Mouse (Mus musculus) heart, embryonic 13.5 days (tissue): ENCODE measurements at regions not wholly inside any gene's neighbourhood (a gene's known extent, or its start where the extent isn't known, plus 50 kb on each side); places are given as distances from the start of the nearest gene placed in this dataset.

ENCODE experiments used
- ATAC-seq: fragments of 200-750 bp; cut with Nextera tagmentation; 2 replicates; pipeline ENCODE4 v1.8.0; 2017; ENCODE audit warnings: moderate TSS enrichment; ENCODE audit not compliant: insufficient number of reproducible peaks, low FRiP score, low TSS enrichment; ENCODE audit errors: extremely low read depth
- H3K27ac ChIP-seq: fragments of 300-500 bp; sonication (generic); replicated peaks from 2 replicates; pipeline ENCODE4 v1.5.1; 2015; ENCODE audit warnings: moderate library complexity, mild to moderate bottlenecking, inconsistent platforms
- H3K27me3 ChIP-seq: fragments of 300-500 bp; sonication (generic); replicated peaks from 2 replicates; pipeline ENCODE4 v1.6.1; 2015; ENCODE audit warnings: mild to moderate bottlenecking, inconsistent platforms
- H3K36me3 ChIP-seq: fragments of 300-500 bp; sonication (generic); 2 replicates; pipeline ENCODE4 v1.6.1; 2015; ENCODE audit warnings: mild to moderate bottlenecking, inconsistent platforms
- H3K4me1 ChIP-seq: fragments of 300-500 bp; sonication (generic); 2 replicates; pipeline ENCODE4 v1.6.1; 2015; ENCODE audit warnings: inconsistent platforms
- H3K4me2 ChIP-seq: fragments of 300-500 bp; sonication (generic); 2 replicates; pipeline ENCODE4 v1.6.1; 2015; ENCODE audit warnings: inconsistent platforms, mild to moderate bottlenecking, moderate library complexity
- H3K4me3 ChIP-seq: fragments of 300-500 bp; sonication (generic); 2 replicates; pipeline ENCODE4 v1.5.1; 2015; ENCODE audit warnings: moderate library complexity, mild to moderate bottlenecking, inconsistent platforms
- H3K9ac ChIP-seq: fragments of 300-500 bp; sonication (generic); 2 replicates; pipeline ENCODE4 v1.6.1; 2015; ENCODE audit warnings: inconsistent platforms, mild to moderate bottlenecking, moderate library complexity
- H3K9me3 ChIP-seq: fragments of 300-500 bp; sonication (generic); 2 replicates; pipeline ENCODE4 v1.6.1; 2016; ENCODE audit warnings: inconsistent platforms
- WGBS: fragments of 180-500 bp; shearing (Covaris S2); methylation state at CpG from one replicate; pipeline ENCODE4 v1.1.7; 2015; ENCODE audit warnings: mixed read lengths; 5-methylcytosine and 5-hydroxymethylcytosine counted together

DNA sequence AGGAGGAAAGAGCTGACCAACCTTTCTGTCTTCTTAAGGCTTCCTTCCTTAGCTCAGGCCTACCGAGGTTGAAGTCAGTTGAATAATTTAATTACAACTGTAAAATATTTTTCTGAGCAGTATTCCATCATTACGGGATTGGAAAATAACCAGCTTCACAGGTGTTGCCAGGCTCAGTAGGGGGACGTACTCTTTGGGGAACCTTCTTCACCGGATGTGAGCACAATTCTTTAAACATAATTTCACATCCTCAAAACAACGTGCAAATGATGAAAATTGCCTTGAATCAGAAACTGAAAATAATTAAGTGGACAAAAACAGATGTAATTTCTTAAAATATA is 515.9 kb downstream of the Tns3 start:
- H3K36me3 ChIP-seq, result no peaks in the 10 kb centered on the region
- H3K27me3 ChIP-seq, result no peaks in the 10 kb centered on the region
- H3K4me1 ChIP-seq, result no peaks in the 10 kb centered on the region
- ATAC-seq, result no peak
- 82% methylated on average over 5 of the region's 5 CpGs for WGBS
- H3K27ac ChIP-seq, result no peak overlapping the region
- H3K4me2 ChIP-seq, result no peak overlapping the region
- no peaks in the 10 kb centered on the region for H3K9me3 ChIP-seq
- no peak overlapping the region for H3K9ac ChIP-seq
- no peak overlapping the region for H3K4me3 ChIP-seq

DNA sequence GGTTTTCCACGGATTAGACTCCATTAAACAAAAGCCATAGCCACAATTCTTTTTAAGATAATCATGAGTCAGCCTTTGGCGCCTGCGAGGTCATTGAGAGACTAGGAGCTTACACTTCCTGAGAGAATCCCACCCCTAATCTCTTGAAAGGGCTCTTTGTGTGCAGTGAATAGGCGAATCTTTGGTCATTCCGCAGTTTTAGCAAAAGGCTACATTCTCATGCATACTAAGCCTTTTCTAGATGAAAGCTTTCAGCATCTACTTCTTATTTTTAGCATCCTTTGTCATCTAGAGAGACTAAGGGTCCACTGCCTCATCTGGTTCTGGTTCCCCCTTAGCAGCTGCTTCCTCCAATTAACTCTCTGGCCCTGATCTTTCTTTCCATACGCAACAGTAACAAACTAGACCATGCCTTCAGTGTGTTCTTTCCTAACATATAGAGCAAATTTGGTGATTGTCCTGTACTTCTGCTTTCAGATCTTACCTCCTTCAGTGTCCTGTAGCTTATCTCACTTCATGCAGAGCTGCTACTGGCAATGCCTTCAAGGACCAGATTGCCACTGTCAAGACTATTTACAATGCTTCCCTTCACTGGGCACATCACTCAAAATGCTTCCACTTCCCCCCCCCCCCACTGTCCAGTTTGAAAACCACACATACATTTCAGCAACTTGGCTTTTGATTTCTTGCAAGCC is 516.4 kb downstream of the Tns3 start:
- ATAC-seq, result no peak
- no peaks in the 10 kb centered on the region for H3K36me3 ChIP-seq
- H3K9me3 ChIP-seq, result no peaks in the 10 kb centered on the region
- 53% methylated on average over 6 of the region's 6 CpGs for WGBS
- no peak overlapping the region for H3K4me2 ChIP-seq
- H3K4me3 ChIP-seq, result no peak overlapping the region
- H3K27ac ChIP-seq, result 0 out of 2 replicates have a peak overlapping the region, but pooled peaks have one; percentile 8
- H3K4me1 ChIP-seq, result no peaks in the 10 kb centered on the region
- no peaks in the 10 kb centered on the region for H3K27me3 ChIP-seq
- no peak overlapping the region for H3K9ac ChIP-seq

DNA sequence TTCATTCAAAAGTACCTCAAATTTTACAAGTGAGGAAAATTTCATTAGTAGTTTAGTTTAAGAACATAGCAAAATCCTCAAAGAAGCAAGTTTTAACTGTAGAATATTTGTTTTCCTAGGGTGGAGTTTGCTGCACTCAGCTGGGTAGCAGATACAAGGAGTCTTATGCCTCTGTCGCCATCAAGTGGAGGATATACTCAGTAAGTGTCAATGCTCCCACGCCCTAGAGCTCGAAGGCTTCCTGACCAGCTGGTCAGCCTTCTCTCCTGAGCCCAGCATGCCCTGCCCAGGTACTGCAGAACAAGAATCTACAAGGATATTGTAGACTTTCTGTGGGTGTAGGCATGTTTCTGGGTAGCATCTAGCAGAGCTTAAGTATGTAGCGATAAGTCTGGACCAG is 527.0 kb downstream of the Tns3 start:
- no peaks in the 10 kb centered on the region for H3K4me1 ChIP-seq
- WGBS, result 35% methylated on average over 4 of the region's 4 CpGs
- no peak for ATAC-seq
- H3K9ac ChIP-seq, result no peak overlapping the region
- H3K36me3 ChIP-seq, result no peaks in the 10 kb centered on the region
- H3K4me3 ChIP-seq, result no peak overlapping the region
- no peaks in the 10 kb centered on the region for H3K27me3 ChIP-seq
- no peaks in the 10 kb centered on the region for H3K9me3 ChIP-seq
- H3K27ac ChIP-seq, result no peak overlapping the region
- H3K4me2 ChIP-seq, result no peak overlapping the region

DNA sequence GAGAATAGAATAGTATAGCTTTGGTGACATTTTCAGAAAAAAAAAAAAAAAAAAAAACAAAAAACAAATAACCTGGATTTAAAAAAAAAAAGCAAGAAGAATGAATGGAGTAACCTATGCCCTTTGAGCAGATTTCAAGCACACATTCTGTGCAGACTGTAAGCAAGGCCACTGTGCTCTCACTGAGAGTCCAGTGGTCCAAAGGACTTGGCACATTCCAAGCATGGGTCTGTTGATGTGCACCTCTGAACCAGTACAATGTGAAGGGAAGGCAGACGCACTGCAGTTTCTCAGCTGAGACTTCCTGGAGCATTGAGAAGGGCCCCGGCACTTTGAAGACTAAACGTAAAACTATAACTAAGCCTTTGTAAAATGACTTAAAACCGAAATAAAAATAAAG is 527.7 kb downstream of the Tns3 start:
- Histone ChIP-seq H3K9me3 (no peaks in the 10 kb centered on the region), H3K27ac (no peak overlapping the region), H3K36me3 (no peaks in the 10 kb centered on the region), H3K4me1 (no peaks in the 10 kb centered on the region), H3K4me3 (no peak overlapping the region), H3K4me2 (no peak overlapping the region), H3K9ac (no peak overlapping the region), H3K27me3 (no peaks in the 10 kb centered on the region)
- WGBS, result 67% methylated on average over 4 of the region's 4 CpGs
- ATAC-seq, result no peak

DNA sequence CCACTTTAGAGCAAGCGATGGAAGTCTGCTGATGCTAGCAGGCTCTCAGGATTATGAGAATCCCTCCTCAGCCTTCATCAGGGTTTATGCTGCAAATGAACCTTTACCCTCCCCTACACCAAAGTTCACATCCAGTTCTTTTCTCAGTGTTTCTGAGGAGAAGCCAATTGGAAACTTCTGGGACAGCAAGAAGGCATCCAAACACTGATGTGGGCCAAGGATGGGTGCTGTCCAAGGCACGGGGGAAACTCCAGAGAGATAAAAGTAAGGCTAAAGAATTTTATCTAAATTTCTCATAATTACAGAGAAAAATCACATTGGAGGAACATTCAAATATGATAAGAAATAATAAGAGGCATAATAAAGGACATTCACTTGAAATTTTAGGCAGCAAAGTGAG is 555.0 kb downstream of the Tns3 start:
- H3K4me1 ChIP-seq, result no peaks in the 10 kb centered on the region
- ATAC-seq, result no peak
- H3K27ac ChIP-seq, result no peak overlapping the region
- H3K36me3 ChIP-seq, result no peaks in the 10 kb centered on the region
- H3K9ac ChIP-seq, result no peak overlapping the region
- no peak overlapping the region for H3K4me2 ChIP-seq
- WGBS, result 59% methylated on average over 2 of the region's 2 CpGs
- no peak overlapping the region for H3K4me3 ChIP-seq
- no peaks in the 10 kb centered on the region for H3K27me3 ChIP-seq
- H3K9me3 ChIP-seq, result no peaks in the 10 kb centered on the region

DNA sequence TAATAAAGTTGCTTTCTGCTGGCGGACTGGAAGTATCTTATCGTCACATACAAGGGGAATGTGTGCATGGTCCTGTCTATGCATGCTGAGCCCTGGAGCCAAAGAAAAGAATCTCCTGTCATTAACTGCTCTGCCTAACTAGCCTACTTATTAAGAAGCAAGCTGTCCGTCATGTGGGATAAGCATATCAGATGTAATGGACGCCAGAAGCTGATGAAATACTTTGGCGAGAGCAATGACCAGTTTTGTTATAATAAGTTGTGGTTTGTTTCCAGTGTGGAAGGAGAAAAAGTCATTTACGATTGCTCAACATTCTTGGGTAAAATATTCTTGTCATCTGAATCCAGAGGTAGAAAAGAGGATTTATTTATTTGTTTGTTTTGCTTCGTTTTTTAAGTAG is 563.2 kb downstream of the Tns3 start:
- Histone ChIP-seq H3K4me2 (no peak overlapping the region), H3K9ac (no peak overlapping the region), H3K27me3 (no peaks in the 10 kb centered on the region), H3K4me3 (no peak overlapping the region), H3K4me1 (no peaks in the 10 kb centered on the region), H3K27ac (no peak overlapping the region), H3K9me3 (no peaks in the 10 kb centered on the region), H3K36me3 (no peaks in the 10 kb centered on the region)
- 66% methylated on average over 7 of the region's 7 CpGs for WGBS
- no peak for ATAC-seq

DNA sequence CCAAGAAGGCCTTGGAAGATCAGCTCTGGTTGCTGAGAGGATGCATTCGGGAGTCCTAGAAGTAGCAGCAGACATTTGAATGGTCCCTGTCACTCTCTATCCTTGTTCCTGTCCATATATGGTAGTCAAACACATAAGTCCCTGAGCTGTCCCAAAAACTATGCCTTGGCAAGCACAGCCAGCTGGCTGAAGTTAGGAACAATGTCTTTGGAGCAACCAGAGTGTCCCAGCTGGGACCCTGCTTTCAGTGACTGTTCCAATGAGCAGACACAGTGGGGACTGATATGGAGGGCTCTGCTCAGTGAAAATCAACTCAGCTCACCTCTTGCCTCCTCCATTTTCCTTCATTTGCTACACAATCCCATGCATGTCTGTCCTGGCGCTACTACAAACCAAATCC is 580.0 kb downstream of the Tns3 start:
- no peak overlapping the region for H3K4me2 ChIP-seq
- no peaks in the 10 kb centered on the region for H3K9me3 ChIP-seq
- ATAC-seq, result no peak
- H3K27me3 ChIP-seq, result no peaks in the 10 kb centered on the region
- no peaks in the 10 kb centered on the region for H3K36me3 ChIP-seq
- H3K4me1 ChIP-seq, result no peaks in the 10 kb centered on the region
- WGBS, result 78% methylated on average over 2 of the region's 2 CpGs
- H3K9ac ChIP-seq, result no peak overlapping the region
- no peak overlapping the region for H3K27ac ChIP-seq
- no peak overlapping the region for H3K4me3 ChIP-seq

DNA sequence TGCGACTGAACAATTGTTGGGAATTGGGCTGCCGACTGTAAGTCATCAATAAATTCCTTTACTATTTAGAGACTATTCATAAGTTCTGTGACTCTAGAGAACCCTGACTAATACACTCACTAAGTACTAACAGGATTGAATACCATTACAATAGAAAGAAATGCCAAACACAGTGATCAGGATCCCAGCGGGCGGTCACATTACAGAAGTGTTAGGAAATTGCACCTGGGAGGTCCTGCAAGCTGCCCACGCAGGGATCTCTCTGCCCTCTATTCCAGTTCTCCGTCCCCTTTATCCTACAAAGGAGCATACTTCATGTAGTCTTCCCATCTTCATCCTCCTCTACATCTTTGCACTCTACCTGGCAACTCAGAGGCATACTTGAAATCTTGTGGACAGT is 581.5 kb downstream of the Tns3 start:
- Histone ChIP-seq H3K9ac (no peak overlapping the region), H3K4me3 (no peak overlapping the region), H3K9me3 (no peaks in the 10 kb centered on the region), H3K4me2 (no peak overlapping the region), H3K27ac (no peak overlapping the region), H3K4me1 (no peaks in the 10 kb centered on the region), H3K27me3 (no peaks in the 10 kb centered on the region), H3K36me3 (no peaks in the 10 kb centered on the region)
- 82% methylated on average over 5 of the region's 6 CpGs for WGBS
- no peak for ATAC-seq

DNA sequence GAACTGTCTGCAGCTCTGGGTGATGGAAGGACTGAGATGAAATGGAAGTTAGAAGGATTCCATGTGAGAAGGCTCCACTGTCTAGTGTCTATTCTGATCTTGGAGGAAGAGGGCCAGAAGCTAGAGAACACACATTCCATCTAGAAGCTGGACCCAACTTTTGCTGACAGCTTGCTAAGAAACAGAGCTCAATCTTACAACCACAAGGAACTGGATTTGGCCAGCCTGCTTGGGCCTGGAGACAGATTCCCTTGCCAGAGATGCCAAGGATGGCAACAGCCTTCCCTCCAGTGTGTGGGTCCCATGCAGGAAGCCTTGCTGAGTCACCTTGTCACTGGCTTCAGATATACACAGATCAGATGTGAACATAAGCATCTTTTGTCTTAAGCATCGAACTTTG is 591.0 kb downstream of the Tns3 start:
- Histone ChIP-seq H3K36me3 (no peaks in the 10 kb centered on the region), H3K27ac (no peak overlapping the region), H3K27me3 (no peaks in the 10 kb centered on the region), H3K4me1 (no peaks in the 10 kb centered on the region), H3K4me2 (no peak overlapping the region), H3K9ac (no peak overlapping the region), H3K9me3 (no peaks in the 10 kb centered on the region), H3K4me3 (no peak overlapping the region)
- no peak for ATAC-seq
- 56% methylated on average over 1 of the region's 1 CpGs for WGBS

DNA sequence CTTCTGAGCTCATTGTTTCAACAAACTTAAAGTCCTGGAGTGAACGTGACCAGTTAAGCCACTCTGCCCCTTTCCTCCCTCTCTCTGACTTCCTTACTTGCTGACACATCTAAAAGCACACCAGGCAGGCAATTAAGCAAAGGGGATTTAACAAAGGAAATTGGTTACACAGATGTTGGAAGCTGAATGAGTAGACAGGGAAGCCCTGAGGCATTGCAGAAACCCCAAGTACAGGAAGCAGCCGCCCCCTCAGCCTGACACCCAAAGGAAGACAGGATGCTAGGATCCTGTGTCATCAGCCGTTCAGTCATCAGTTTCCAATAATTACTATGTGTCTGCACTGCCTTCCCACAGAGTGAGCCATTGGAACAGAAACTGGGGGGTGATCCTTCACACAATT is 595.5 kb downstream of the Tns3 start:
- Histone ChIP-seq H3K9ac (no peak overlapping the region), H3K9me3 (no peaks in the 10 kb centered on the region), H3K4me1 (no peaks in the 10 kb centered on the region), H3K27me3 (no peaks in the 10 kb centered on the region), H3K27ac (no peak overlapping the region), H3K4me3 (no peak overlapping the region), H3K36me3 (no peaks in the 10 kb centered on the region), H3K4me2 (no peak overlapping the region)
- 56% methylated on average over 3 of the region's 3 CpGs for WGBS
- no peak for ATAC-seq

DNA sequence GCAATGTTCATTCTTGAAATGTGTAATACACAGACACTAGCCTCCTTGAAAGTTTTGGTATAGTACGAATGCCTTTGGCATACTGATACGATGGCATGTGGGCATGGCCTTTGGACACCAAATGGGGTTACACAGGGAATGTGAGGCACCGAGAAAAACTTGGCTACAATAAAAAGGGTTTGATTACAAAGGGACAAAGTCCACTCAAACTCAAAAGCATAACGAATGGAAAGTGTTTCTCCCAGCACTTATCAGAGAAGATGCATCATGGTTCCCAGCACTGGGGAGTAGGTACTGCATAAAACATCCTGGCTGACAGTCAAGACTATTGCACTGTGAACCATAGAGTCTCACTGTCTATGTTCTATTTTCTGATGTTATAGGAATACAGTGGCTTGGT is 597.0 kb downstream of the Tns3 start:
- Histone ChIP-seq H3K27me3 (no peaks in the 10 kb centered on the region), H3K4me1 (no peaks in the 10 kb centered on the region), H3K9ac (no peak overlapping the region), H3K9me3 (no peaks in the 10 kb centered on the region), H3K4me3 (no peak overlapping the region), H3K4me2 (no peak overlapping the region), H3K36me3 (no peaks in the 10 kb centered on the region), H3K27ac (no peak overlapping the region)
- WGBS, result 78% methylated on average over 4 of the region's 4 CpGs
- no peak for ATAC-seq

DNA sequence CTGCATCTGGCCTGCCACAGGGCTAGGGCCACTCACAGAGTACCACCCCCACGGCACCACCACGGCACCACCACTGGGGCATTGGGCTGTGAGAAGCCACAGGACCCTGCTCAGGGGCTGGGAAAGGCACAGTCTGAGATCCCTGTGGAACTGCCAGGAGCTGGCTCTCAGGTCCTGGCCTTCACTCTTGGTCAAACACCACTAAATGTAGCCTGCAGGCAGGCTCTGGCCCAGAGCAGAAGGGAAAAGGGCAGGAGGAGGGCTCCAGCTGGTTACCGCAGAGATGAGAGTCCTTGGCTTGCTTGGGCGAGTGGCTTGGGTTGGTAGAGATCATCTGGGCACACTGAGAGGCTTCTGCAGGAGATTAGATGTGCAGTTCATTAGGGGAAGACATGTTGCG is 598.5 kb downstream of the Tns3 start:
- ATAC-seq, result no peak
- H3K36me3 ChIP-seq, result no peaks in the 10 kb centered on the region
- 87% methylated on average over 5 of the region's 5 CpGs for WGBS

More for the DNA sequence above, 598.5 kb downstream of the Tns3 start:
- H3K27ac ChIP-seq, result no peak overlapping the region
- no peak overlapping the region for H3K4me3 ChIP-seq
- H3K27me3 ChIP-seq, result no peaks in the 10 kb centered on the region
- H3K4me2 ChIP-seq, result no peak overlapping the region
- no peaks in the 10 kb centered on the region for H3K4me1 ChIP-seq
- H3K9ac ChIP-seq, result no peak overlapping the region
- no peaks in the 10 kb centered on the region for H3K9me3 ChIP-seq
